Mouse (Mus musculus): Measurements from ENCODE around the gene Olfr543.
"Not testable (repeated sequence)": the region's sequence is repeated elsewhere in the genome, so short reads cannot be mapped to it uniquely, and the experiment has no call there.

Gene Olfr543

DNA sequence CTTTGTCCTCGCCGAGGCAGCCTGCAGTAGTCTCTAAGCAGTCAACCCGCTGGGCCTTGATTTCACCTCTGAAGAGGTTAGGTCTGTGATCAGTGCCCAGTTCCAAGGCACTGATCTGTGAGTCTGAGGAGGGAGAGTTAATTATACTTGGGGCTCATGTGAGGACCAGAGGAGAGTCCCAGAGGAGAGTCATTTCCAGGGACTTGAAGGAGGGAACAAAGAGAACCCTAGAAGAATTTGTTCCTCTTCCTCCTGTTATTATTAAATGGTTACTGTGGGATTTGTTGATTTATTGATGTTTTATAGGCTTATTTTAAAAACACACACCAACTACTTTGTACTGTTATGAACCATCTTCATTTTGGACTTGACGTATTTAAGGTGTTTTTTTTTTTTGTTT, at the start of gene Olfr543:
Gene Olfr543, minus strand, starts transcription at position 101 of the 400 bp plus-strand sequence.
- no peak for DNase-seq (ENCODE audit: low spot score)

DNA sequence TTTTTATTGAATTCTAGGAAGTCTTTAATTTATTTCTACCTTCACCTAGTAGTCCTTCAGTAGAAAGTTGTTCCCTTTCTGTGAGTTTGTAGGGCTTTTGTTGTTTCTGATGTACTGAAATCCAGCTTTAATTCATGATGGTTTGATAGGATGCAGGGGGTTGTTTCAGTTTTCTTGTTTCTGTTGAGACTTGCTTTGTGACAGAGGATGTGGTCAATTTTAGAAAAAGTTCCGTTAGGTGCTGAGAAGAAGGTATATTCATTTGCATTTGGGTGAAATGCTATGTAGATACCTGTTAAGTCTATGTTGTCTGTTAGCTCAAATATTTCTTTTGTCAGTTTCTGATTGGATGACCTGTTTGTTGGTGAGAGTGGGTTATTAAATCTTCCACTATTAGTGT, 47.6 kb upstream of the Olfr543 start:
- no peak for DNase-seq (ENCODE audit: low spot score)

DNA sequence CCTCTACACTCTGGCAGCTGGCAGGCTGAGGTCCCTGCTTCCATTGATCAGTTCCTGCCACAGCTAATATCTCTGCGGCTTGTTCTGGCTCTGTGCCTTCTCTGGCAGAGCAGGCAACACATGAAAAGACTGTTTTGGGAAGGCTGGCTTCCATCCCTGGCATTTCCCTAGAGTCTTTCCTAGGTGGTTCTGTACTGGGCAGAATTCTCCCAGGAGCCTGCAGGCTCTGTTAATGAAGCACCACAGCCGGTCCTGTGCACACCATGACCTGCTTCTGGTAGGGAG, 35.5 kb upstream of the Olfr543 start:
- no peak for DNase-seq (ENCODE audit: low spot score)

DNA sequence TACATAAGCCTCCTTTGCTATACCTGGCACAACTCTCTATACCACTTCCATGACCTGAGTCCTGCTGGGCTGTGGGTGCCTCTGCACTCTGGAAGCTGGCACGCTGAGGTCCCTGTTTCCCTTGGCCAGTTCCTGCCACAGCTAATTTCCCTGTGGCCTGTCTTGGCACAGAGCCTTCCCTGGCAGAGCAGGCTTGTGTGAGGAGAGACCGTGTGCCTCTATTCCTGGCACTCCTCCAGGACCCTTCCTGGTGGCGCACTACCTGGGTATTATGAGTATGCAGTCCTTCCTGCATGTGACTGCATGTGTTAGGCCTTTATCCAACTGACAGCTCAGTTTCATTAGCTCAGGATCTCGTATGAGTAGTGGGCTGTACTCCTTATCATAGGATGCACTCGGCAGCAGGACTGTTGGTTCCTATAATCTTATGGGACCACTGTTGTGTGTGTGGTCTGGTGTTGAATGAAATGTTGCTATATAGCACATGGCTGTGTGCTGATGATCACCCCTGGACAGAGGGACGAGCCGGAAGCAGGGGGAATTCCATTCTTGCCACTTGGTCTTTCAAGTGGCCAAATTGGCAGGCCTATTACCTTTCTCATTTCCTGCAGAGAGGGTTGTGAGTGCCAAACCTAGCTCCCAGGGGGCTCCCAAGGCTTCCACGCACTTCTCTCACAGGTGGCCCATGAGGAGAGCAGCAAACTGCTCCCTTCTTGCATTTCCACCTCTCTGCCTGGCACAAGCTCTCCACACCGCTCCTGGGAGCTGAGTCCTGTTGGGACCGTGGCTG, 35.0 kb upstream of the Olfr543 start:
- DNase-seq (ENCODE audit: low spot score): no peak

DNA sequence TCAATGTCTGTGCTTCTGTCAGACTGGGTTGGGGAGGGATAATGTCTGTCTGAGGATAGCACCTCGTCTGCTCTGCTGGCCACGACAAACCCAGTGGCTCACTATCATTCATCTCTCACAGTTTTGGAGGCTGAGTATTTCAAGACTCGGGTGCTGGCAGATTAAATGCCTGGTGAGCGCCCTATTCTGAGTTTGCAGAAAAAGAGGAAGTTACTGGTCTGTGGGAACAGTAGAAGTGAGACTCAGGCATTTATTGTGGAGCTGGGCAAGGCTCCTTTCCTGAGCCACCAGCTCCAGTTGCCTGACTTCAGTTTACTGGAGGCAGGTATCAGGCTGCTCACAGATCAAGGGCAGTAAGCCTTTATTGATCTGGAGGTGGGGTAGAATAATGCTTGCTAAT, 32.7 kb upstream of the Olfr543 start:
- DNase-seq (ENCODE audit: low spot score): no peak

DNA sequence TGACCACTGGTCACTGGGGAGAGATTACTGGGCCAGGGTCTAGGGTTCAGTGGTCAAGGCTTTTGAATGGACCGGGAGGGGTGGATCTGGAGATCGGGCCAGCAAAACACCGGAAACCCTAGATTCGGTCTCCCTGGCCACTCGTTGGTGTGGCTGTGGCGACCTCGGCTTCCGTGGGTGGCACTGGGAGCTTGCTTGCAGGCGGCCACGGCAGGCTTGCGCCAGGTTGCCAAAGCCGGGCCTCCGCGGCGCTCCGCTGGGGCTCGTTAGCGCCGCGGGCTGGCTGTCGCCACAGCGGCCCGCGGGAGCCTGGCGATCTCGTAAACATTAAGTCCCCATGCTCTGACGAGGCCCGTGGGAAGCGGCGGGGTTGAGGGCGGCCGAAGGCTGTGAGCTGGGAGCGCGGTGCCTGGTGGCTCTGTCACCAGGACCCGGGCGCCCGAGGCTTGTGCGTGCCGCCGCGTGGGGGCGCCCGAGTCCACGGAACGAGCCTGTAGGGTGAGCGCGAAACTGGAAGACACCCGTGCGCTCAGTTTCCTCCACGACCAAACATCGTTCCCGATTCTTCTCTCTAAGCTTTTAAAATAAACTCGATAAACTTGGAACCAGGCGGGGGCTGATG, 31.4 kb upstream of the Olfr543 start:
- DNase-seq (ENCODE audit: low spot score): peak; percentile 95

DNA sequence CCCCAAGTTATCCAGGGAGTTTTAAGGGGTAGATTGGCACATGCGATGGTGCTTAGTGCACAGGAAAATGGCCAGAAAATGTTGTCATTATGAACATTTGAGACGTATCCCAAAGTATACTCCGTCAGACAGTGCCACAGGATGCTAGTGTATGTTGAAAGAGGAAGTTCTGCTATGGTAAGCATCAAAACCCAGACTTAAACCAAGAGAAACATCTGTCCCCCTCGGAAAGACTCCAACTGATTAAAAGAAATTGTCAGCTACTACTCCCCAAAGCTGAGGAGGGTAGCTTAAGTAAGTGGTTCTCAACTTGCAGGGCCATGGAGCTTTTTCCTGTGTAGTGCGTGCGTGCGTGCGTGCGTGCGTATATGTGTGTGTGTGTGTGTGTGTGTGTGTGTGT, 30.4 kb upstream of the Olfr543 start:
- no peak for DNase-seq (ENCODE audit: low spot score)

DNA sequence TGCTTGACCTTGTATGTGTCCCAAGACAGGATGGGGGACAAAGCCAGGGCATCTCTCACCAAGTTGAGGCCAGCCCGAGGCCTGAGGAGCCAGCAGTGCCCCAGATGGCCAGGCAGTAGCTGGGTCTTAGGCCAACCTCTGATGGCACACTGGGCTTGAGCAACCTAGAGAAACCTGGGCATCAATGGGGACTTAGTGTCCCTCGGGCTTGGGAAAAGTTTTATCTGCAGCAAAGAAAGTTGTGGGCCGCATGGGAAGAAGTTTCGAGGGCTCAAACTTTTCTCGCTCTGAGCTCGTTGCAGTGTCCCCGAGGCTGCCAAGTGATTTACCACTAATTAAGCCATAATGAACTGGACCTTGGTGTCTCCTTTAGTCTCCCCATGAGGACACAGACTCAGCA, 28.2 kb upstream of the Olfr543 start:
- DNase-seq (ENCODE audit: low spot score): no peak

DNA sequence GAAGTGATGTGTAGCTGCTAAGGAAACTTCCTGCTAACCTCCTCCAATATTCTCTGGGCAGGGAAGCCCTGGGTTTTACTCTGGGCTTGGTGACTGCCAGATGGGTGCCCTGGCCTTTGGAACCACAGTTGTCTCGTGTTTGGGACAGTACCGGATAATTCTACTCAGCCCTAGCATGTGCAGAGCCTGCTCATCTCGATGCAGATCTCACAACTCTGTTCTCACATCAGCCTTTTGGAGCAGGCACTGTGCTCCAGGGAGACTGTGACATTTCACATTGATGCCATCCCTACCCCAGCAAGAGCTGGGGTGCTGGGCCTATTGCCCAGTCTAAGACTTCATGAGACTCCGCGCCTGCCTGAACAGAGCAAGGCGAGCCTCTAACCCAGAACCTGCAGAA, 27.2 kb upstream of the Olfr543 start:
- no peak for DNase-seq (ENCODE audit: low spot score)

DNA sequence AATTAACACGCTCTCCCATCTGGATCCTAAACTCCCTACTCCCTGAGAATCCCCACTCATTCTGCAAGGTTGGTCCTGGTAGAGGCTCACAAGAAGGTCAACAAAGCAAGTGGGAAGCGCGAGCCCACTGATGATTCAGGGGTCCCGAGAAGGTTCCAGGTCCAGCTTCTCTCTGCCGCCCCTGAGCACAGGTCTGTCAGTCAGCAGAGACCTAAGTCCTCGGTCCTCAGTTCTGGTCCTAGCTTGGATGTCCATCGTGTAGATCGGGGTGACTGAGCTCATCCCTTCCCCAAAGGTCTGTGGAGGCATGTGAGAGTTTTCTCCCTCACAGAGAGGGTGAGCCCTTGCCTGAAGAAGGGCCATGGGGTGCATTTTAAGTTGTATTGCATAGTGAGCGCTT, 26.6 kb upstream of the Olfr543 start:
- no peak for DNase-seq (ENCODE audit: low spot score)

DNA sequence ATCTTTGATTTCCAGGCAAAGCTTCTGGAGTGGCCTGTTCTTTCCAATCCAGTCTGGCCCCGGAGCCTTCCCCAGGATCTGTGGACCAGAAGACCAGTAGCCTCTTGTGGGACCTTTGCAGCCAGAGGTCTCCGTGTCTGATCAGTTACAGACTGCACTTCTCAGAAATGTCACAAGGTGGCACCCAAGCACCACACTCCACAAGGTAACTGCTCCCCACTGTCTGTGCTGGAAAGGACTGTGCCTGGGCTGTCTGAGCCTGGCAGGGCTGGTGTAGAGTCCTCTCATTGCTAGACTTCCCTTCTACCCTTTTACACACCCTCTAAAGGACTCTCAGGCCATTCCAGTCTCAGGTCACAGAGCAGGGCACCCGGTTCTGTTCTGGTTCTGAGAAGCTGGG, 25.4 kb upstream of the Olfr543 start:
- DNase-seq (ENCODE audit: low spot score): peak; percentile 77

DNA sequence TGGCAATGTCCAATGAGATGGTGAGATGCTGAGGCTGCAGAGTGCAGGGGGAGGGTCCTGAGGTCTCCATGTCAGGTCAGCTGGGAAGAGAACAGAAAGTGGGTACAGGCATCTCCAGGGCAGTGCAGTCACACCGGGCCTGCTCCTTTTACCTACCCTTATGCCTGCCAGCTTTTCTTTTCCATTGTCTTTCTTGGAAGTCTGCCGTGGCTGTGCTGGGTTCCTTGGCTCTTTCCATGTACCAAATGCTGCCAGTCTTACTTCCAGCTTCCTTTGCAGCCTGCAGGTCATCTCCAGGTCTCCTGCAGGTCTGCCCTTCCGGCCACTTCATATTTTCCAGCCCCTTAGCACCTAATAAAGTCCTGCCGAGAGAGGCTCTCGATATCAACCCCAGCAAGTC, 20.5 kb upstream of the Olfr543 start:
- no peak for DNase-seq (ENCODE audit: low spot score)

DNA sequence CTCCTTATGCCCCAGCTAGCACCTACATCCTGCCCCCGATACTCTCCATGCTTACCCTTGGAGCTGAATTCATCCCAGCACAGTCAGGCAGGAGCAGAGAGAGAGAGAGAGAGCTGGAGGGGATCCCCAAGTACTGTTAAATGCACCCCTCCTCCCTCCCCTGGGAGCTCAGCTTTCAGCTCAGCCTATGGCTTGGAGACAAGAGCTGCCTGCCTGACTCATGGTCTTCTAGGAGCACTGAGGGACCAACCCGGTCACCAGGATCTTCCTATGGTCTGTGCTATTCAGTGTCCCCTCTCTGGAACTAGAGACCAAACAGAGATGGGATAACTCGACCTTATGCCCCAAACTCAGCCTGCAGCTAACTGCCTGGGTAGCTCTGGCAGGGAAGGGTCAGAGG, 18.0 kb upstream of the Olfr543 start, which contains the start of gene Olfr545:
Gene Olfr545, minus strand, starts transcription at position 101 of the 400 bp plus-strand sequence.
- no peak for DNase-seq (ENCODE audit: low spot score)

DNA sequence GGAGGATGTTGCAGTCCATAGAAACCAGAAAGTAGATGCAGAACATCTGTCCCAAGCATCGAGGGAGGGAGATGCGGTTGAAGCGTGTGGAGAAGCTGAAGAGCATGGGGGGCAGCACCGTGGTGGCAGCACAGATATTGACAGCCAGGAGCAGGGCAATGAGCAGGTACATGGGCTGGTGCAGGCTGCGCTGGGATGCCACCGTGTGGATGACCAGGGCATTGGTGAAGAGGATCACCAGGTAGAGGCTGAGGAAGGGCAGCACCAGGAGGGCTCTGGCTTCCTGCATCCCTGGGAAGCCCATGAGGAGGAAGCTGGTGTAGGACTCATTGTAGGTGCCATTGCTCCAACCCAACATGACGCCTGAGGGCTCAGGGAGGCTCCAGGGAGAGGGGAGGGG, 12.9 kb upstream of the Olfr543 start:
- DNase-seq (ENCODE audit: low spot score): not testable (repeated sequence)

DNA sequence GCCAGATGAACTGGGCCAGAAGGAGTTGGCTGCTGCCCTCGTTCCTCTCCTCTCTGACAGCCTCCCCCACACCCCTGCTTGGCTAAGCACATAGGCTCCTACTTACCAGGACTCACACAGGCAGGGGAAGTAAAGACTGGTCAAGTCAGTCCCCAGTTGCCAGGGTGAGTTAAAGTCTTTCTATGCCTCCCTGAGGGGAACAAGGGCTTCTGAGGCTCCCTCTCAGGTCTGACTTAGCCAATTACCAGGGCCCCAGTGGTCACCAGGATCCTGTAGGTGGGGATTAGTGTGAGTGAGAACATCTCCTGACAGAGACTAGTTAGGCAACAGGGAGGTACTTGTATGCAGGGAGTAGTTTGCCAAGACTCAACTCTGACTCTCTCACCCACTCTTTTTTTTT, 6.7 kb upstream of the Olfr543 start, which contains the start of gene Olfr544:
Gene Olfr544, minus strand, starts transcription at position 153 of the 400 bp plus-strand sequence.
- DNase-seq (ENCODE audit: low spot score): no peak

DNA sequence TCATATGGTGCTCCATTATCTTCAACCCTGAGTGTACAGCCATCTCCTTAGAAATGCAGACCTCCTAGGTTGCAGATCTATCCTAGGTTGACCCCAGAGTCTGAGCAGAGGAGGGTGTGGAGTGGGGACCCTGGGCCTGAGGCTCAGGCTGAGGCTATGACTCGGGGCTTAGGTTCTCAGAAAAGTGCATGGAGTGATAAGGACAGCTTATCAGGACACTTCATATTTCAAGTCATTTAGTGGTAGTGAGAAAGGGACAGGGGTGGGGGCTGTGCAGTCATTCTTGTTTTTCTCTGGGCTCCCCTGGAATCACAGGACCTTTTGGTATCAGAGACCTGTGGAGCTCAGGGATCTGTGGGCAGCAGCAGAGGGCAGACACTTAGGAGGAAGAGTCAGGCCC, 4.6 kb upstream of the Olfr543 start:
- no peak for DNase-seq (ENCODE audit: low spot score)

DNA sequence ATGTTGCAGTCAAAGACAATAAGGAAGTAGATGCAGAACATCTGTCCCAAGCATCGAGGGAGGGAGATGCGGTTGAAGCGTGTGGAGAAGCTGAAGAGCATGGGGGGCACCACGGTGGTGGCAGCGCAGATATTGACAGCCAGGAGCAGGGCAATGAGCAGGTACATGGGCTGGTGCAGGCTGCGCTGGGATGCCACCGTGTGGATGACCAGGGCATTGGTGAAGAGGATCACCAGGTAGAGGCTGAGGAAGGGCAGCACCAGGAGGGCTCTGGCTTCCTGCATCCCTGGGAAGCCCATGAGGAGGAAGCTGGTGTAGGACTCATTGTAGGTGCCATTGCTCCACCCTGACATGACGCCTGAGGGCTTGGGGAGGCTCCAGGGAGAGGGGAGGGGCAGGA, 3.3 kb upstream of the Olfr543 start:
- not testable (repeated sequence) for DNase-seq (ENCODE audit: low spot score)

DNA sequence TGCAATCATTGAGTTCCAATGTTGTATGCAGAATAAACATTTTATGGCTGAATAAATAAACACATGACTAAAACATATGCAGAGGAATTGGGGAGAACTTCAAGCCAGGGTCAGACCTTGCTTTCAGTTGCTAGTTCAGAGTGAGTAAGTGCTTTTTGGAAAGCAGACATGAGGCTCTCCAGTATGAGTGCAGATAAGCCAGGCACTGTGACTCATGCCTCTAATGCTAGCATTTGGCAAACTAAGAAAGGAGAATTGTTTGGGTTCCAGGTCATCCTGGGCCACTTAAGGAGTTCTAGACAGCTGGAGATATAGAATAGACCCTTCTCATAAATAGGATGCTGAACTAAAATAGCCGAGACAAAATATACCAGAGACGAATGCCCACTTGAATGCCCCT, 2.2 kb upstream of the Olfr543 start:
- no peak for DNase-seq (ENCODE audit: low spot score)

DNA sequence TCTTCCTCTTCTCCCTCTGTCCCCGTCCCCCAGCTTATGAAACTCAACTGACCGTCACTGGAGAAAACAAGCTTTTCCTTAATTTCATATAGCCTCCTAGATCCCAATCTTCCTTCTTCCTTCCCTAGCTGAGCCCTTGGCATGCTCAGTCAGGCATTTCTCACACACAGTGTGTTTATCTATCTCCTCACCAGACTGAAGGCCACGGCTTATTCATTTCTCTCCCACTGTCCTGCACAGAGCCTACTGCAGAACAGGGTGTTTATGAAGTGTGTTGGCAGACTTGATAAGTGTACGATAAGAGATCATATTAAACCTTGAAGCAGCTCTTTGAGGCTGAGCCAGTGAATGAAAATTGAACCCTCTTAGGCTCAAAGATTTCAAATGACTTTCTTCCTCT, 658 bp downstream of the Olfr543 start:
- DNase-seq (ENCODE audit: low spot score): no peak

DNA sequence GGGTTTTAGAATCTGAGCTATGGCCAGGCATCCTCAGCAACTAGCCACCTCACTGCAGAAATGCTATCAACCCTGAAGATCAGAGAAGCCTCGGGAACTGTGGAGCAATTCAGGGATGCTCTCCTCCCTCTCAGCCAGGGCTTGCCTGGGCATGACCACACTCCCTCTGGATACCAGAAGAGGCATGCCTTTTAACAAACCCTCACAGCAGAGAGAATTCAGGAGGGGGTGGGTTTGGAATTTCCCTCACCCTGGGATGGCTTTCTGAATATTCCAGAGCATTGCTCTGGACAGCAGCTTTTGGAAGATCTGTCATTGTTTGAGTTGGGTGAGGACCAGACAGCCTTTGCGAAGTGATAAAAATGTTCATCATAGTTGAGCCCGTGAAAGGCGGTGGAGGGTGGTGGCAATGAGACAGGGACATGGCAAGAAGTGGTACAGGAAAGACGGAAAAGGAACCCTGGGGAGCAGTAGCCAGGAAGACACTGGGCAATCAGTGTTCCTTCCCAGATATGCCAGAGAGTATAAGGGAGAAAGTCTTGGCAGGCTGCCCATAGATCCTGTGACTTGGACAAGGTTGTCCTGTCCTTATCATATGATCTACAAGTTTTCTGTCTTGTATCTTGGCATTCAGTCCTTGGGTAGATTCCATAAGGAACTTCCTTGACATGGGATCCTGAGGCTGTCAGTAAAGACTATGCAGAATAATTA, 2.0 kb downstream of the Olfr543 start:
- DNase-seq (ENCODE audit: low spot score): peak; percentile 73

DNA sequence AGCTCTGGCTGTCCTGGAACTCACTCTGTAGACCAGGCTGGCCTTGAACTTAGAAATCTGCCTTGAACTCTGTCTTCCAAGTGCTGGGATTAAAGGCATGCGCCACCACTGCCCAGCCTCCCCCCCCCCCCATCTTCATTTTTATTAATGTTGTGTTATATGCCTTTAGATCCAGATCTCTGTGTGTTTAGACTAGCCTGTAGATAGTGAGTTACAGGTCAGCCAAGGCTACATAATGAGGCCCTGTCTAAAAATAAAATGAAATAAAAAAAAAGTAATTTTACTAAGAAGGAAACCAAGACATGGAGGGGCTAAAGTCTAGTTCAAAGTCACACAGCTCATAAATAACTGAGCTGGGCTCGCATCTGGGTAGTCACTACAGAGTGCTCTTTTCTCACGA, 2.6 kb downstream of the Olfr543 start:
- no peak for DNase-seq (ENCODE audit: low spot score)

DNA sequence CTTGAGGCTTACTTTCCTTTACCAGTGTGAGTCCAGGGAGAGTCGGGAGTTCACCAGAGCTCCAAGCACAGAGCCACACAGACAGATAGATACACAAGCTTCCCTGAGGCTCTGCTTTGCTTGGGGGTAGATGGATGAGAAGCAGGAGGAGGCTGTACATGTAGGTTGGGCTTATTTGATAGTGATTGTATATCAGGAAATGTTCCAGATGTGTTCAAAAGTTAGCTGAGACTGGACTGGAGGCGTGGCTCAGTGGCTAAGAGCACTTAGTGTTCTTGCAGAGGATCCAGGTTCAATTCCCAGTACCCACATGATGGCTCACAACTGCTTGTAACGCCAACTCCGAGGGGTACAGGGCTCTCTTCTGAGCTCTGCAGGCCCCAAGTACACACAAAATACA, 3.1 kb downstream of the Olfr543 start:
- DNase-seq (ENCODE audit: low spot score): no peak

DNA sequence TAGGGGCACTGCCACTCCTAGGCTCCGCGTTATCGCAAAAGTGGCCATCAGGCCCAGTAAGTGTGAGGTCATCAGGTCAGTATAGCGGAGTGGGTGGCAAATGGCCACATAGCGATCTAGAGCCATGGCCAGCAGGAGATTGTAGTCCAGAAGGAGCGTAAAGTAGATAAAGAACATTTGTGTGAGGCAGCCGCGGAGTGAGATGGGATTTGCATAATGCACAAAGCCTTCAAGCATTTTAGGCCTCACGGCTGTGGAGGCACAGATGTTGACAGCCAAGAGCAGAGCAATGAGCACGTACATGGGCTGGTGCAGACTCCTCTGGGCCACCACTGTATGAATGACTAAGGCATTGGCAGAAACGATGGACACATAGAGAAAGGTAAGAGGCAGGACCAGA, 4.1 kb downstream of the Olfr543 start:
- no peak for DNase-seq (ENCODE audit: low spot score)

Data from testis, postnatal 10 days (tissue).